Mouse (Mus musculus): ENCODE results near the gene Map3k5. TPM values are rescaled to one million over a fixed set of nuclear protein-coding genes. Genes with fewer than 3 reads are reported as not detected.

Gene Map3k5
- polyA plus RNA-seq, 1 experiment from 2014 or later = 14.8 TPM

- H3K27me3 ChIP-seq = no peaks in the 10 kb centered on the region
- DNase-seq (ENCODE audit: low read depth, low spot score) (no peak), ATAC-seq (no peak)
- TF ChIP-seq CTCF (IDR thresholded peaks at IDR 0.05) = no peak
- POLR2A ChIA-PET = no interaction called here
- CTCF ChIA-PET = interaction anchor here (0.7 kb wide), 1 partner anchor 49 kb away, joined by 3 read pairs; no protein-coding TSS in a partner anchor
- in situ Hi-C loops (cut with MboI; ENCODE audit: low pct_unique_long_range_greater_than_20kb) = no loop called here
Measured at GRCm38 (mm10) chr10:20039531-20039930, 105.3 kb downstream of the Map3k5 start.

- in situ Hi-C loops (cut with MboI; ENCODE audit: low pct_unique_long_range_greater_than_20kb) = no loop called here
- POLR2A ChIA-PET = no interaction called here
- no peaks in the 10 kb centered on the region for H3K27me3 ChIP-seq
- DNase-seq (ENCODE audit: low read depth, low spot score) (no peak), ATAC-seq (no peak)
- TF ChIP-seq CTCF (IDR thresholded peaks at IDR 0.05) = no peak
- CTCF ChIA-PET = no interaction called here
Measured at GRCm38 (mm10) chr10:20040116-20040515, 105.8 kb downstream of the Map3k5 start.

- H3K27me3 ChIP-seq = no peaks in the 10 kb centered on the region
- TF ChIP-seq CTCF (IDR thresholded peaks at IDR 0.05) = no peak
- POLR2A ChIA-PET = no interaction called here
- in situ Hi-C loops (cut with MboI; ENCODE audit: low pct_unique_long_range_greater_than_20kb) = no loop called here
- CTCF ChIA-PET = no interaction called here
- ATAC-seq (no peak), DNase-seq (ENCODE audit: low read depth, low spot score) (no peak)
Measured at GRCm38 (mm10) chr10:20040677-20041076, 106.4 kb downstream of the Map3k5 start.

- in situ Hi-C loops (cut with MboI; ENCODE audit: low pct_unique_long_range_greater_than_20kb) = no loop called here
- no peak for TF ChIP-seq CTCF (IDR thresholded peaks at IDR 0.05)
- ChIA-PET CTCF (no interaction called here), POLR2A (no interaction called here)
- DNase-seq (ENCODE audit: low read depth, low spot score) (no peak), ATAC-seq (no peak)
- H3K27me3 ChIP-seq = no peaks in the 10 kb centered on the region
Measured at GRCm38 (mm10) chr10:20042081-20042480, 107.8 kb downstream of the Map3k5 start.

DNA sequence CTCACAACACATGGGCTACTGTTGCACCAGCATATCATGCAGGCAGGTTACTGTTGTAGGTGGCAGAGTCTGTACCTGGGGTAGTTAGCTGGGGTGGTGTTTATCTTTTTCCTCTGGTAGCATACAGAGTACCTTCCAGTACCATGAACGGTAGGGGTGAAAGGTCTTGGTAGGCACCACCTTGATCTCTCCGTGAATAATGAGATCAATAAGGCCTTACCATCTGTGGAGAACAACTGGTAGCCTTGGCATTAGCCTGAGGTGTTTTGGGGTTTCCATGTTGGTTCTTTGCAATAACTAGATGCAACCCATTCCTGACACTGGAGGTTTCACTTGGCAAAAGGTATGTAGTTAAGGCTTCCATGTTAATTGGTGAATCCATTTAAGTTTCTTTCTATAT, 109.8 kb downstream of the Map3k5 start:
- CTCF ChIA-PET = no interaction called here
- ATAC-seq (no peak), DNase-seq (ENCODE audit: low read depth, low spot score) (no peak)
- POLR2A ChIA-PET = no interaction called here
- in situ Hi-C loops (cut with MboI; ENCODE audit: low pct_unique_long_range_greater_than_20kb) = no loop called here
- TF ChIP-seq CTCF (IDR thresholded peaks at IDR 0.05) = no peak
- no peaks in the 10 kb centered on the region for H3K27me3 ChIP-seq

- H3K27me3 ChIP-seq = no peaks in the 10 kb centered on the region
- POLR2A ChIA-PET = interaction anchor here (0.6 to 1.1 kb wide), 4 partner anchors 31 to 112 kb away, joined by 3 read pairs; partner anchors contain the start of gene Map3k5
- CTCF ChIA-PET = interaction anchor here (0.9 to 2.3 kb wide), 6 partner anchors 9 to 112 kb away, joined by 4 to 6 read pairs (median 4); partner anchors contain the start of gene Map3k5
- peak; percentile 65 for ATAC-seq
- DNase-seq (ENCODE audit: low read depth, low spot score) = peak; percentile 90
- no peak for TF ChIP-seq CTCF (IDR thresholded peaks at IDR 0.05)
- in situ Hi-C loops (cut with MboI; ENCODE audit: low pct_unique_long_range_greater_than_20kb) = no loop called here
Measured at GRCm38 (mm10) chr10:20045733-20046495, 111.6 kb downstream of the Map3k5 start.

GRCm38 (mm10) chr10:20056859-20057644, 122.8 kb downstream of the Map3k5 start:
- TF ChIP-seq CTCF (IDR thresholded peaks at IDR 0.05) = no peak
- in situ Hi-C loops (cut with MboI; ENCODE audit: low pct_unique_long_range_greater_than_20kb) = no loop called here
- ChIA-PET CTCF (interaction anchor here (1.5 to 2.0 kb wide), 2 partner anchors 7 to 9 kb away, joined by 4 to 5 read pairs; no protein-coding TSS in a partner anchor), POLR2A (no interaction called here)
- H3K27me3 ChIP-seq = no peaks in the 10 kb centered on the region
- no peak for ATAC-seq
- DNase-seq (ENCODE audit: low read depth, low spot score) = no peak

DNA sequence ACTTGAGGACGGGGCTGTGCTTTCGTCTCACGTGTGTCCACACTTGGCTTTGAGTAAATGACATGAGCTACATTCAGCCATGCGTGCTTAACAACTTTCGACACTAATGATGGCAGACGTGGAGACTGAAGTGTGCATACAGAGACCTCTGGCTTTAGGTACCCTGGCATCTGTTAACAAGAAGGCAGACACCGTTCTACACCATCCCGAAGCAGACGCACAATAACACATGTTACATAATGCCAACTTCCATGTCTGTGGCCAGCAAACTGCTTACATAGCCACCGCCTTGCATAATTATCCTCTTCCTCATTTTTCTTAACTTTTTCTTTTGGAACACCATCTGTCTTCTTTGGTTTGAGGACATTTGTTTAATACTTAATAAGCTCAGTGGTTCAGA, 123.8 kb downstream of the Map3k5 start:
- ATAC-seq (no peak), DNase-seq (ENCODE audit: low read depth, low spot score) (no peak)
- CTCF ChIA-PET = interaction anchor here (2.0 kb wide), 1 partner anchor 8 kb away, joined by 5 read pairs; no protein-coding TSS in a partner anchor
- no peak for TF ChIP-seq CTCF (IDR thresholded peaks at IDR 0.05)
- POLR2A ChIA-PET = no interaction called here
- H3K27me3 ChIP-seq = no peaks in the 10 kb centered on the region
- in situ Hi-C loops (cut with MboI; ENCODE audit: low pct_unique_long_range_greater_than_20kb) = no loop called here

DNA sequence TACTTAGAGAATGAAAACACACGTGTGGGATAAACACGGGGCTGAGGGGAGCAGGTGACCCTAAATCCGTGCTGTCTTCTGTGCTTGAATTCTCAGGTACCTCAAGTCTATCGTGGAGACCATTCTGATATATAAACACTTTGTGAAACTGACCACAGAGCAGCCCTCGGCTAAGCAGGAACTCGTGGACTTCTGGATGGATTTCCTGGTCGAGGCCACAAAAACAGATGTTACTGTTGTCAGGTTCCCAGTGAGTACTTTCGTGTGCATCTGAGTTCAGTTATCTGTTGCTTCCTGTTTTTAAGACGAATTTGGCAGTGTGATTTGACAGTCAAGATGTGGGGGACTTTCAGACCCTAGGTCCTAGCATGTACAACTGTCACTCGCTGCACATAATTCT, 124.6 kb downstream of the Map3k5 start:
- TF ChIP-seq CTCF (IDR thresholded peaks at IDR 0.05) = no peak
- in situ Hi-C loops (cut with MboI; ENCODE audit: low pct_unique_long_range_greater_than_20kb) = no loop called here
- DNase-seq (ENCODE audit: low read depth, low spot score) (no peak), ATAC-seq (no peak)
- POLR2A ChIA-PET = no interaction called here
- H3K27me3 ChIP-seq = no peaks in the 10 kb centered on the region
- CTCF ChIA-PET = interaction anchor here (2.0 kb wide), 1 partner anchor 9 kb away, joined by 5 read pairs; no protein-coding TSS in a partner anchor

DNA sequence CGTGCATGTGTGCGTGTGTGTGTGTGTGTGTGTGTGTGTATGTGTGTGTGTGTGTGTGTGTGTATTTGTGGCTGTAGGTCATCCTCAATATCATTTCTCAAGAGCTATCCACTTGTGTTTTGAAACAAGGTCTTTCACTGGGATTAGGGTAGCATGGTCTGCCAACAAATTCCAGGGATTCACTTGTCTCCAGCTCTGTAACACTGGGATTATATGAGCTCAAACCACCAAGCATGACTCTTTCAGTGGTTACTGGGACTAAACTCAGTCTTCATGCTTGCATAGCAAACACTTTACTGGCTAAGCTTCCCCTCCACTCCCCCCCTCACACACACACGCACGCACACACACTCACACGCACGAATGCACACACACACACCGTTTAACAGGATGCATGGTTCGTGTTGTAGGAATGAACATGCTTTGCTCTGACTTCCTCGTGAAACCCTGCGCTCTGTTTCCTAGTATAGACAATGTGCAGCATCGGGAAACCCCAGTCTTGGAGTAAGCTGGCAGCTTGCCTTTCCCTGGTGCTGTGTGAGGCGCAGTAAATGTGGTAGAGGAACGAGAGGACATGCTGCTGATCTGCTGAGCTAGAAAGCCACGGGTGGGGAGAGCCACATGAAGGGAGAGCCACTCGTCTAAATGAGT, 126.2 kb downstream of the Map3k5 start:
- no peak for TF ChIP-seq CTCF (IDR thresholded peaks at IDR 0.05)
- POLR2A ChIA-PET = interaction anchor here (0.6 kb wide), 1 partner anchor 10 kb away, joined by 3 read pairs; no protein-coding TSS in a partner anchor
- in situ Hi-C loops (cut with MboI; ENCODE audit: low pct_unique_long_range_greater_than_20kb) = no loop called here
- ATAC-seq (peak; percentile 69), DNase-seq (ENCODE audit: low read depth, low spot score) (peak; percentile 66)
- CTCF ChIA-PET = interaction anchor here (0.9 to 1.4 kb wide), 5 partner anchors 9 to 126 kb away, joined by 3 to 8 read pairs (median 4); partner anchors contain the start of gene Map3k5
- H3K27me3 ChIP-seq = no peaks in the 10 kb centered on the region
